Comparison of ENCODE assay signal across 7 mouse cellular contexts in genomic region chr11:53463551-53464424, GRCm38 (mm10). TPM values are rescaled to one million over a fixed set of nuclear protein-coding genes. Genes with fewer than 3 reads are reported as not detected.
A peak's percentile ranks its signal among the peaks of the same experiment; 100 is the strongest.
DNase-seq lines count a peak whose midpoint lies in the region; ATAC-seq lines count a peak whose summit lies in the region.

No protein-coding gene starts in this region.

- DNase-seq in lung, adult 18-20 months: no peak

- H3K9me3 ChIP-seq in lung, embryonic 15.5 days: no peaks in the 10 kb centered on the region
- no peaks in the 10 kb centered on the region for H3K9me3 ChIP-seq in embryonic facial prominence, embryonic 12.5 days
- no peaks in the 10 kb centered on the region for H3K9me3 ChIP-seq in hindbrain, embryonic 16.5 days (ENCODE audit: control insufficient read depth, low read length)
- no peaks in the 10 kb centered on the region for H3K9me3 ChIP-seq in liver, embryonic 16.5 days (replicated peaks; ENCODE audit: control insufficient read depth, low read length)
- H3K9me3 ChIP-seq in stomach, embryonic 16.5 days (replicated peaks; ENCODE audit: control insufficient read depth, low read length): no peaks in the 10 kb centered on the region

- WGBS in lung, embryonic 15.5 days: 5% methylated on average over 54 of the region's 55 CpGs
- 6% methylated on average over 55 of the region's 55 CpGs for WGBS in embryonic facial prominence, embryonic 12.5 days
- WGBS in hindbrain, embryonic 16.5 days: 8% methylated on average over 55 of the region's 55 CpGs
- WGBS in liver, embryonic 16.5 days (ENCODE audit: insufficient replicate concordance): 10% methylated on average over 55 of the region's 55 CpGs
- 6% methylated on average over 55 of the region's 55 CpGs for WGBS in stomach, embryonic 16.5 days

- H3K4me3 ChIP-seq in lung, embryonic 15.5 days: peak overlapping the region; percentile 43
- peak overlapping the region; percentile 41 for H3K4me3 ChIP-seq in embryonic facial prominence, embryonic 12.5 days
- H3K4me3 ChIP-seq in hindbrain, embryonic 16.5 days (ENCODE audit: low read length): peak overlapping the region; percentile 46
- H3K4me3 ChIP-seq in liver, embryonic 16.5 days (ENCODE audit: low read depth, low read length): peak overlapping the region; percentile 32
- H3K4me3 ChIP-seq in stomach, embryonic 16.5 days (replicated peaks; ENCODE audit: low read length): peak overlapping the region; percentile 51

- ATAC-seq in lung, embryonic 15.5 days (ENCODE audit: borderline replicate concordance, extremely low read depth, low FRiP score, low TSS enrichment): no peak
- no peak for ATAC-seq in embryonic facial prominence, embryonic 12.5 days (ENCODE audit: insufficient number of reproducible peaks, insufficient read depth, low FRiP score, low TSS enrichment)
- ATAC-seq in hindbrain, embryonic 16.5 days: no peak
- no peak for ATAC-seq in liver, embryonic 16.5 days (ENCODE audit: low read depth)
- ATAC-seq in stomach, embryonic 16.5 days (ENCODE audit: insufficient read depth, low FRiP score): no peak
- ATAC-seq in cerebellum, adult (ENCODE audit: insufficient number of reproducible peaks, low FRiP score, low TSS enrichment): no peak

- peak overlapping the region; percentile 90 for H3K4me2 ChIP-seq in lung, embryonic 15.5 days
- peak overlapping the region; percentile 79 for H3K4me2 ChIP-seq in embryonic facial prominence, embryonic 12.5 days (replicated peaks)
- peak overlapping the region; percentile 93 for H3K4me2 ChIP-seq in hindbrain, embryonic 16.5 days (ENCODE audit: low read length)
- peak overlapping the region; percentile 41 for H3K4me2 ChIP-seq in liver, embryonic 16.5 days (ENCODE audit: low read depth, low read length)
- peak overlapping the region; percentile 80 for H3K4me2 ChIP-seq in stomach, embryonic 16.5 days (ENCODE audit: low read depth, low read length)

- H3K27me3 ChIP-seq in lung, embryonic 15.5 days: peaks cover 78% of the 10 kb centered on the region
- peaks cover 70% of the 10 kb centered on the region for H3K27me3 ChIP-seq in embryonic facial prominence, embryonic 12.5 days
- peaks cover 62% of the 10 kb centered on the region for H3K27me3 ChIP-seq in hindbrain, embryonic 16.5 days (replicated peaks; ENCODE audit: control insufficient read depth, insufficient read depth, low read length)
- peaks cover 55% of the 10 kb centered on the region for H3K27me3 ChIP-seq in liver, embryonic 16.5 days (ENCODE audit: control insufficient read depth, insufficient read depth, low read depth, low read length)
- H3K27me3 ChIP-seq in stomach, embryonic 16.5 days (ENCODE audit: control insufficient read depth, insufficient read depth, low read length): peaks cover 58% of the 10 kb centered on the region

- peaks cover 17% of the 10 kb centered on the region for H3K4me1 ChIP-seq in lung, embryonic 15.5 days
- H3K4me1 ChIP-seq in embryonic facial prominence, embryonic 12.5 days: peaks cover 15% of the 10 kb centered on the region
- H3K4me1 ChIP-seq in hindbrain, embryonic 16.5 days (ENCODE audit: control insufficient read depth, insufficient read depth, low read depth, low read length): peaks cover 17% of the 10 kb centered on the region
- peaks cover 17% of the 10 kb centered on the region for H3K4me1 ChIP-seq in liver, embryonic 16.5 days (ENCODE audit: control insufficient read depth, low read depth, low read length)
- peaks cover 15% of the 10 kb centered on the region for H3K4me1 ChIP-seq in stomach, embryonic 16.5 days (ENCODE audit: control insufficient read depth, insufficient read depth, low read length)

- H3K36me3 ChIP-seq in lung, embryonic 15.5 days: no peaks in the 10 kb centered on the region
- H3K36me3 ChIP-seq in embryonic facial prominence, embryonic 12.5 days: no peaks in the 10 kb centered on the region
- H3K36me3 ChIP-seq in hindbrain, embryonic 16.5 days (ENCODE audit: control insufficient read depth, insufficient read depth, low read length): no peaks in the 10 kb centered on the region
- H3K36me3 ChIP-seq in liver, embryonic 16.5 days (ENCODE audit: control insufficient read depth, insufficient read depth): no peaks in the 10 kb centered on the region
- no peaks in the 10 kb centered on the region for H3K36me3 ChIP-seq in stomach, embryonic 16.5 days (ENCODE audit: control insufficient read depth, insufficient read depth, low read length)

- 0 out of 2 replicates have a peak overlapping the region, but pooled peaks have one; percentile 6 for H3K9ac ChIP-seq in lung, embryonic 15.5 days
- H3K9ac ChIP-seq in embryonic facial prominence, embryonic 12.5 days: peak overlapping the region; percentile 50; the same call in 1 of the 2 replicates
- peak overlapping the region; percentile 54 for H3K9ac ChIP-seq in hindbrain, embryonic 16.5 days (ENCODE audit: low read depth, low read length)
- no peak overlapping the region for H3K9ac ChIP-seq in liver, embryonic 16.5 days (ENCODE audit: low read depth, low read length)
- H3K9ac ChIP-seq in stomach, embryonic 16.5 days (ENCODE audit: low read length): peak overlapping the region; percentile 49

- no peak overlapping the region for H3K27ac ChIP-seq in lung, embryonic 15.5 days
- no peak overlapping the region for H3K27ac ChIP-seq in embryonic facial prominence, embryonic 12.5 days
- no peak overlapping the region for H3K27ac ChIP-seq in hindbrain, embryonic 16.5 days (ENCODE audit: low read depth, low read length)
- H3K27ac ChIP-seq in liver, embryonic 16.5 days (ENCODE audit: low read length): no peak overlapping the region
- no peak overlapping the region for H3K27ac ChIP-seq in stomach, embryonic 16.5 days (ENCODE audit: low read length)

RNA-seq across cellular contexts. Expression of gene Gm9837, which starts 6.5 kb away (rescaled TPM):
- polyA plus RNA-seq in lung, embryonic 15.5 days (2015; fragmentation: Nextera tagmentation; extraction: Ambion mirVana): not detected in 2 replicates
- not detected in 2 replicates for polyA plus RNA-seq in embryonic facial prominence, embryonic 12.5 days (2016; fragmentation: Nextera tagmentation; extraction: Ambion mirVana)
- not detected in 2 replicates for polyA plus RNA-seq in hindbrain, embryonic 16.5 days (2015; fragmentation: Nextera tagmentation; extraction: Ambion mirVana)
- polyA plus RNA-seq in liver, embryonic 16.5 days (2015; fragmentation: Nextera tagmentation; extraction: Ambion mirVana): not detected in 2 replicates
- polyA plus RNA-seq in stomach, embryonic 16.5 days (2015; fragmentation: Nextera tagmentation; extraction: Ambion mirVana): not detected in 2 replicates

RNA-seq across cellular contexts. Expression of gene Shroom1, which starts 6.8 kb away (rescaled TPM):
- polyA plus RNA-seq in lung, embryonic 15.5 days (2015; fragmentation: Nextera tagmentation; extraction: Ambion mirVana): 1.8 and 2.4 TPM in 2 replicates
- polyA plus RNA-seq in embryonic facial prominence, embryonic 12.5 days (2016; fragmentation: Nextera tagmentation; extraction: Ambion mirVana): 5.9 and 6.5 TPM in 2 replicates
- 3.2 and 3.6 TPM in 2 replicates for polyA plus RNA-seq in hindbrain, embryonic 16.5 days (2015; fragmentation: Nextera tagmentation; extraction: Ambion mirVana)
- polyA plus RNA-seq in liver, embryonic 16.5 days (2015; fragmentation: Nextera tagmentation; extraction: Ambion mirVana): 3.1 and 4.1 TPM in 2 replicates
- polyA plus RNA-seq in stomach, embryonic 16.5 days (2015; fragmentation: Nextera tagmentation; extraction: Ambion mirVana): 1.8 TPM in 2 replicates

RNA-seq across cellular contexts. Expression of gene Gm10447, which starts 6.9 kb away (rescaled TPM):
- polyA plus RNA-seq in lung, embryonic 15.5 days (2015; fragmentation: Nextera tagmentation; extraction: Ambion mirVana): not detected in 2 replicates
- polyA plus RNA-seq in embryonic facial prominence, embryonic 12.5 days (2016; fragmentation: Nextera tagmentation; extraction: Ambion mirVana): 0.22 and 0.27 TPM in 2 replicates
- not detected in 2 replicates for polyA plus RNA-seq in hindbrain, embryonic 16.5 days (2015; fragmentation: Nextera tagmentation; extraction: Ambion mirVana)
- polyA plus RNA-seq in liver, embryonic 16.5 days (2015; fragmentation: Nextera tagmentation; extraction: Ambion mirVana): 0.18 and 0.22 TPM in 2 replicates
- 0.10 TPM in 2 replicates for polyA plus RNA-seq in stomach, embryonic 16.5 days (2015; fragmentation: Nextera tagmentation; extraction: Ambion mirVana)

RNA-seq across cellular contexts. Expression of gene Gm9945, which starts 16.2 kb away (rescaled TPM):
- polyA plus RNA-seq in lung, embryonic 15.5 days (2015; fragmentation: Nextera tagmentation; extraction: Ambion mirVana): not detected in 2 replicates
- polyA plus RNA-seq in embryonic facial prominence, embryonic 12.5 days (2016; fragmentation: Nextera tagmentation; extraction: Ambion mirVana): 0.25 TPM in 1 of 2 replicates, not detected in the other
- 0.34 TPM in 1 of 2 replicates, not detected in the other for polyA plus RNA-seq in hindbrain, embryonic 16.5 days (2015; fragmentation: Nextera tagmentation; extraction: Ambion mirVana)
- polyA plus RNA-seq in liver, embryonic 16.5 days (2015; fragmentation: Nextera tagmentation; extraction: Ambion mirVana): 0.49 and 0.64 TPM in 2 replicates
- not detected in 2 replicates for polyA plus RNA-seq in stomach, embryonic 16.5 days (2015; fragmentation: Nextera tagmentation; extraction: Ambion mirVana)

RNA-seq across cellular contexts. Expression of gene Sowaha, which starts 16.3 kb away (rescaled TPM):
- 0.06 and 0.24 TPM in 2 replicates for polyA plus RNA-seq in lung, embryonic 15.5 days (2015; fragmentation: Nextera tagmentation; extraction: Ambion mirVana)
- polyA plus RNA-seq in embryonic facial prominence, embryonic 12.5 days (2016; fragmentation: Nextera tagmentation; extraction: Ambion mirVana): 1.6 and 2.4 TPM in 2 replicates
- polyA plus RNA-seq in hindbrain, embryonic 16.5 days (2015; fragmentation: Nextera tagmentation; extraction: Ambion mirVana): 1.5 TPM in 2 replicates
- 13.5 and 15.9 TPM in 2 replicates for polyA plus RNA-seq in liver, embryonic 16.5 days (2015; fragmentation: Nextera tagmentation; extraction: Ambion mirVana)
- polyA plus RNA-seq in stomach, embryonic 16.5 days (2015; fragmentation: Nextera tagmentation; extraction: Ambion mirVana): 0.46 and 0.58 TPM in 2 replicates

Comparison
In these comparisons a context has a peak if more than half of its experiments do, and no peak if none do; other contexts are left out.
1. H3K4me2 ChIP-seq: peak in every context shown above with its lines; median percentile 93 in hindbrain, embryonic 16.5 days; 90 in lung, embryonic 15.5 days; 80 in stomach, embryonic 16.5 days; 79 in embryonic facial prominence, embryonic 12.5 days; 41 in liver, embryonic 16.5 days.